Mouse (Mus musculus) 3134 (cell line): ENCODE measurements around the gene Stxbp3.

Experiments
- DNase-seq: peaks from one replicate; pipeline ENCODE4 v3.0.0-alpha.2; 2011; ENCODE audit warnings: low spot score; ENCODE audit not compliant: insufficient read length; ENCODE audit errors: extremely low read depth

The Stxbp3 gene

GRCm38 (mm10) chr3:108805622-108806021 is 34.7 kb downstream of the Stxbp3 start:
- DNase-seq = no peak

GRCm38 (mm10) chr3:108798375-108798774 is 42.0 kb downstream of the Stxbp3 start:
- peak; percentile 6 for DNase-seq

GRCm38 (mm10) chr3:108797723-108798122 is 42.6 kb downstream of the Stxbp3 start:
- no peak for DNase-seq

- DNase-seq = no peak
Observed at GRCm38 (mm10) chr3:108796386-108796785, 43.9 kb downstream of the Stxbp3 start.

GRCm38 (mm10) chr3:108795554-108796299 is 44.6 kb downstream of the Stxbp3 start:
- no peak for DNase-seq

- no peak for DNase-seq
Observed at GRCm38 (mm10) chr3:108794780-108795179, 45.5 kb downstream of the Stxbp3 start.

- DNase-seq = no peak
Observed at GRCm38 (mm10) chr3:108792420-108792819, 47.9 kb downstream of the Stxbp3 start.

- DNase-seq = no peak
Observed at GRCm38 (mm10) chr3:108791054-108791706, 49.1 kb downstream of the Stxbp3 start.

- DNase-seq = no peak
Observed at GRCm38 (mm10) chr3:108790499-108790898, 49.8 kb downstream of the Stxbp3 start.

- no peak for DNase-seq
Observed at GRCm38 (mm10) chr3:108789299-108789698, 51.0 kb downstream of the Stxbp3 start.

GRCm38 (mm10) chr3:108788455-108788794 is 51.9 kb downstream of the Stxbp3 start:
- no peak for DNase-seq

- DNase-seq = no peak
Observed at GRCm38 (mm10) chr3:108787754-108788454, 52.4 kb downstream of the Stxbp3 start.

GRCm38 (mm10) chr3:108786520-108786919 is 53.8 kb downstream of the Stxbp3 start:
- no peak for DNase-seq

GRCm38 (mm10) chr3:108782364-108782895 is 57.9 kb downstream of the Stxbp3 start:
- no peak for DNase-seq

GRCm38 (mm10) chr3:108781884-108782270 is 58.4 kb downstream of the Stxbp3 start:
- DNase-seq = no peak

GRCm38 (mm10) chr3:108781238-108781883 is 59.0 kb downstream of the Stxbp3 start:
- DNase-seq = peak; percentile 74

GRCm38 (mm10) chr3:108778761-108779540 is 61.4 kb downstream of the Stxbp3 start:
- no peak for DNase-seq

GRCm38 (mm10) chr3:108772811-108773210 is 67.5 kb downstream of the Stxbp3 start:
- no peak for DNase-seq

GRCm38 (mm10) chr3:108772211-108772610 is 68.1 kb downstream of the Stxbp3 start:
- peak; percentile 88 for DNase-seq

- DNase-seq = peak; percentile 72
Observed at GRCm38 (mm10) chr3:108770725-108771368, 69.5 kb downstream of the Stxbp3 start.
